Mouse (Mus musculus): ENCODE data around the gene Cdcp2. TPM values are rescaled to one million over a fixed set of nuclear protein-coding genes. Genes with fewer than 3 reads are reported as not detected.
"Not testable (repeated sequence)": the region's sequence is repeated elsewhere in the genome, so short reads cannot be mapped to it uniquely, and the experiment has no call there.

Gene Cdcp2
- total RNA-seq, 2 experiments from 2014 or later, result not detected

DNA sequence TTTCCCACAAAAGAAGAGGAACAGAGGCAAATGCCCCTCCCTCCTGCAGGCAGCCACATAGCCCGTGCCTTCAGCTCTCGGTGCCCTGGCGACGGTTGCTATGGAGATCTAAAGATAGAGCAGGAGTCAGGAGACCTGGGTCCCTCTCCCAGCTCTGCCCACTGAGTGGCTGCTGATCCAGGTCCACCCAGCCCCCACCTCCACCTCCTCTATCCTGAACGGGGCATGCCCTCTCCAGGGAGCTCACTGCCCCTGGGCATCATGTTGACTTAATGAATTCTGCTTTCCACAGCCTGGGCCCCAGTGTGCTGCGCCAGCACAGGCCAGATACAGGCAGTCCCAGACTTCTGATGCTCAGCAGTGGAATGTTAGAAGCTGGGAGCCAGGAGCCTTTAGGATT lies 11.8 kb upstream of the Cdcp2 start:
- intact Hi-C loops (cut with DNase I), result no loop called here
- no peak for DNase-seq

GRCm38 (mm10) chr4:107091696-107092095 lies 5.0 kb upstream of the Cdcp2 start:
- intact Hi-C loops (cut with DNase I), result no loop called here
- no peak for DNase-seq

- no peak for DNase-seq
- intact Hi-C loops (cut with DNase I), result no loop called here
Observed at GRCm38 (mm10) chr4:107094484-107095187, 2.1 kb upstream of the Cdcp2 start.

GRCm38 (mm10) chr4:107096043-107096442 lies 648 bp upstream of the Cdcp2 start:
- intact Hi-C loops (cut with DNase I), result no loop called here
- DNase-seq, result no peak

- intact Hi-C loops (cut with DNase I), result no loop called here
- DNase-seq, result no peak
Observed at GRCm38 (mm10) chr4:107097871-107098270, 1.2 kb downstream of the Cdcp2 start.

- no peak for DNase-seq
- intact Hi-C loops (cut with DNase I), result no loop called here
Observed at GRCm38 (mm10) chr4:107098375-107098774, 1.7 kb downstream of the Cdcp2 start.

DNA sequence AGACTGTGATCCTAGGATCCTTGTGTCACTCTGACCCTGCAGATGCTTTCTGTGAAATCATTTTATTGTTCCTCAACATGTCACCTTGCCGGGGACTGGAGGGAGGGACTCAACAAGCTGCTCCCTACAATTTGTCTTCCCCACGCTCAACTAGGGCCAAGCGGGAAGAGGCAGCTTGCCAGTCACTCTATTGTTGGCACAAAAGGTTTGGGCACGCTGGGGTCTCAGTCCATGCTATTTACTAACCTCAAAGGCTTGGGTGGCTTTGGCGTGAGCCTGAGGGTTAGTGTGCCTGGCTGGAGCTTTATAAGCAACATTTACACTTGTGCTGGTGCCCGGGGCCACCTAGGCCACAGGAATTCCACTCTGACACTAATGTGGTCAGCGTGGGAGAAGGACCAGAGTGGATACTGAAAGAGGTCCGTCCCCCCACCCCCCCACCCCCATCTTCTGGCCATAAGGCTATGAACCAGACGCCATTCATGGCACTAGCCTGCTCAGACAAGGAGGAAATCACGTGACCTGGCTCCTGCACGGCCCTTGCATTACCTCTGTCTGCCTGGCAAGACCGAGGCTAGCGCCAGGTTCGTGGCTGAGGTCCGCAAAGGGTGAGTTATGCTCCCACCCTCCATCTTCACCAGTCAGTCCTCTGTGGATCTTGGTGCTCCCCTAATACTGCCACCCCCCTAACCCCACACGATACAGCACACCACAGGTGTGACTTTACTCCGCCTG lies 2.3 kb downstream of the Cdcp2 start:
- no peak for DNase-seq

GRCm38 (mm10) chr4:107102220-107102619 lies 5.5 kb downstream of the Cdcp2 start:
- DNase-seq, result no peak
- intact Hi-C loops (cut with DNase I), result no loop called here

More for the DNA sequence above, 2.3 kb downstream of the Cdcp2 start:
- intact Hi-C loops (cut with DNase I), result no loop called here

GRCm38 (mm10) chr4:107106777-107107176 lies 10.1 kb downstream of the Cdcp2 start:
- no peak for DNase-seq
- intact Hi-C loops (cut with DNase I), result no loop called here

- intact Hi-C loops (cut with DNase I), result no loop called here
- no peak for DNase-seq
Observed at GRCm38 (mm10) chr4:107108291-107108731, 11.6 kb downstream of the Cdcp2 start.

DNA sequence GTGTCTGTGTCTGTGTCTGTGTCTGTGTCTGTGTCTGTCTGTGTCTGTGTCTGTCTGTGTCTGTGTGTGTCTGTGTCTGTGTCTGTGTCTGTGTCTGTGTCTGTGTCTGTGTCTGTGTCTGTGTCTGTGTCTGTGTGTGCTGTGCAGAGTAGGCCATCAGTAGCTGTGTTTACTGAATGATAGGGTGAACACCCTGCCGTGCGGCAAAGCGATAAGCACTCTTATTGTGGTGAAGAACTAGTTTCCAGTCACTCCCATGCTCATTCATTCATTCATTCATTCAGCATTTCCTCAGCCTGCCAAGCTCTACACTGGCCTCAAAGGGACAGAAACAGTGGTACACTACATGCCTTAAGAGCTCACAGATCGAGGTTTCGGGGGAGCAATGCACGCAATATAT lies 12.5 kb downstream of the Cdcp2 start:
- DNase-seq; intact Hi-C loops (cut with DNase I): not testable (repeated sequence)

DNA sequence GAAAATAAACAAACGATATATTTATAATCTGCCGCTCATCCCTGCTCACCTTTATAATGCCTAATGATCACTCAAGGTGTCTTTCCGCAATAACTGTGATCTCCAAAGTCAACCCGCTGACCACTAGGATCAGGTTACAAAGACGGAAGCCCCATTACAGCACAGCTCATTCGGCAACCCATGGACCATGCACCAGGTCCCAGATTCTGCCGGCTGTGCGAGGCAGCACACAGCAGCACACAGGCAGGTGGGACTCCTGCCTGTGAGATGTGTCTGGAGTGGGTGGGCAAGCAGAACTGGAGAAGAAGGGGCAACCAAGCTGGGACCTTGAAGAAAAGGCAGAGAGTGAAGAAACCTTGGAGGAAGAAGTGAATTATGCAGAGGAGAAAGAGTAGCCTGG lies 17.6 kb downstream of the Cdcp2 start:
- DNase-seq, result no peak
- intact Hi-C loops (cut with DNase I), result no loop called here

DNA sequence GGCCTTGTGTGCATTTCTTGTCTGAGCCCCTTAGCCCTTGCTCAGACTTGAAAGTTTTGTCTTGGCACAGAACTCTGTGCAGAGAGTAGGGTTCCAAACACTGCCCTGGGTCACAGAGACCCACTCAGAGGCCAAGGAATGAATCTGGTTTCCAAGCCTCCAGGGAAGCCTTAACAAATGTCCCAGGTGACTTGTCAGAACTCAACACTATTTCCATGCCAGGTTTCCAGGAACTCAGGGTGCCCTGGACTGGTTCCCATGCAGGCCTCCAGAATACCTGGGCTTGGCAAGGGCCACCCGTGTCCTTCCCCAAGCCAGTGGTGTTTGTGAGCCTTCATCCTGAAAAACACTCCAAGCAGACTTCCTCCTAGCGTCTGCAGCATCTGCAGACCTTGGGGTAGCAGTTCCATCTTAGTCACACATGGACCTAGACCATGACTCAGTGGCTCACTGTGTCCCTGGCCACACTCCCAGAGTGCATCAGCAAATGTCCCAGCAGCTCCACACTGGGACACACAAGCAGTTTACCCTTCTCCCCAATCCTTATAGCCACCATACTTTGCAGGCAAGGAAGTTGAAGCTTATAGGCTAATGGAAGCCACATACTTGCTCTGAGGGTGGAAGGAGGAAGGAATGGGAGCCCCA lies 21.2 kb downstream of the Cdcp2 start:
- DNase-seq, result no peak

GRCm38 (mm10) chr4:107119056-107119455 lies 22.4 kb downstream of the Cdcp2 start:
- intact Hi-C loops (cut with DNase I), result loop anchor here (2.0 kb wide), 1 partner anchor 280 kb away; no protein-coding TSS in a partner anchor
- DNase-seq, result no peak

More for the DNA sequence above, 21.2 kb downstream of the Cdcp2 start:
- intact Hi-C loops (cut with DNase I), result loop anchor here (2.0 kb wide), 1 partner anchor 279 kb away; no protein-coding TSS in a partner anchor

DNA sequence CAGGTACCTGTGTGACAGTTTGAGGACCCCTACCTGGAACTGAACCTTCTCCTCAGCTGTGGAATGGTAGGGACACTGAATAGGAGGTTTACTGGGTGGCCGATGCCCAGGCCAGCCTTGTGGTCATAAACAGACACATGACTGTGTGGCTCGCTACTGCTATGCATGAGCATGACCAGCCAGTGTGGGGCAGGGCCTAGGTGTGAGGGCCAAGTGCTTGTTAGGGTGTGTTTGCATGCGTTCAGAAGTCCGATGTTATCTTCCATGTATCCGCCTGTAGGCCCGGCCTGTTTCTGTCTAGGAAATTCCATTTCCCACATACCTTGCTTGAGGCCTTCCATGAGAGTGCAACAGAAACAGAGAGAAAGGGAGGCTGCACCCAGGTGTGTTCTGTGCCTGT lies 24.0 kb downstream of the Cdcp2 start:
- no peak for DNase-seq
- intact Hi-C loops (cut with DNase I), result no loop called here

DNA sequence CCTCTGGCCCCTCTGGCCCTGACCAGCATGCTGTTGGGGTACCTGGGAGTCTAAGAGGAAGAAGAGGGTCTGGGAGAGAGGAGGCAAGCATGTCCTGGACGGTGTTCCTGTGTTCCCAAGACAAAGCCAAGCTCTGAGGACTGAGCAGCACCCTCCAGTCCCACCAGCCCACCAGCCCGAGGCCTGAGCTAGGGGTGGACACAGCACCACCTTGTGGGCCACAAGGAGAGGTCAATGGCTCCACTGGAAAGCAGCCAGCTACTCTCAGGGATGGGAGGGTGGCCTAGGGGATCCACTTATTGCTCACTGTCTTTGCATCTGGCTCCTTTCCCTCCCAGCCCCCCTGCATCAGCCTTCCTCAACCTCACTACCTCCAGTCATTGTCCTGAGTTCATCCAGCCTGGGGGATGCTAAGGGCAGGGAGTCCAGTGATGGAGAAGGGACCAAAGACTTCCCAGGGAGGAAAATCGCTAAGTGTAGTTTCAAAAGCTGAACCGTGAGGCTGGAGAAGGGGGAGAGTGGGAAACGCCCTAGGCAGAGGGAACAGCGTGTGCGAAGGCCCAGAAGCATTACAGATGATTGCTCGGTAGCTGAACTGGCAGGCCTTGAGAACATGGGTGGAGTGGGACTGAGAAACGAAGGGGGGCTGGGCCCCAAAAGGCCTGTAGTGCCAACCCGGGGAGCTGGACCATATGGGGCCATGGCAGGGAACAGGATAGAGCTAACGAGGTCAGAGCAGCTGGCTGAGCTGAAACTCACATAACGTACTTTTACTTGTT lies 24.7 kb downstream of the Cdcp2 start:
- DNase-seq, result peak; percentile 20 to 31
- intact Hi-C loops (cut with DNase I), result no loop called here

DNA sequence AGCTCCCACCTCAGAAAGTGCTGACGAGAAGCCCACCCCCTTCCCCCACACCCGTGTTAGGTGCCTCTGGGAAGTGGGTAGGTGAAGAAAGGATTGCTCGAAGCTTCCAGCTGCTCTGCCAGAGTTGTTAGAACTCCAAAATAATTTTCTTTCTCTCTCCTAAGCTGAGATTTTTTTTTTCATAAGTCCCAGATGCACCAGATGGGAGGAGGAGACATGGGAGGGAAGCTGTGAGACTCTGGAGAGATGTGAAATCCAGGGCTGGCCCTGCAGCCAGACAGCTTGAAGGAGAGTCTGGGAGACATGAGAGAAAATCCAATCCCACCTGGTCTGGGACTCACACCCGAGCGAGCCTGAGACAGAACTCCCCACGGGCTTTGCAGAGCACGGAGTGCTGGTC lies 27.7 kb downstream of the Cdcp2 start:
- no peak for DNase-seq
- intact Hi-C loops (cut with DNase I), result no loop called here

- intact Hi-C loops (cut with DNase I), result no loop called here
- DNase-seq, result no peak
Observed at GRCm38 (mm10) chr4:107125101-107125500, 28.4 kb downstream of the Cdcp2 start.

DNA sequence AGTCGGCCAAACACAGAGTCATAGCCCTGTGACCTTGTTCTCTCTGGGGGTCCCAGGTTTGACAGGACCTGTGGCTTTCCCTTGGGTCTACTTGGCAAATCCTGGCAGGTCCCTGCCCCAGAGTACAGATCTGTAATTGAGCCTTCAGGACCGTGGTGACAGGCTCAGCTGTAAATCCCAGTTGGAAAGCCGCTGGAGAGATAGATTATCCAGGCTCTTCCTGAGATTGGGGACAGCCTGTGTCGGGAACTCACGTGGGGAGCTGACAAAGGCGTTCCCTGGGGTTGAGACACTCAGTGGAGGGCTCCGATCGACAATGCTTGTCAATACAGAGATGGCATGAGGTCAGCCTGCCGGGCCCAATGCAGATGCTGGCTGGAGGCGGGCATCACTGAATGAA lies 29.7 kb downstream of the Cdcp2 start:
- DNase-seq, result no peak
- intact Hi-C loops (cut with DNase I), result no loop called here

- no peak for DNase-seq
- intact Hi-C loops (cut with DNase I), result no loop called here
Observed at GRCm38 (mm10) chr4:107126891-107127524, 30.3 kb downstream of the Cdcp2 start.

All from heart, postnatal 36 days (tissue).